Mouse (Mus musculus) embryonic facial prominence, embryonic 13.5 days (tissue): ENCODE data around the gene Gm44503. TPM values are rescaled to one million over a fixed set of nuclear protein-coding genes. Genes with fewer than 3 reads are reported as not detected.

ENCODE experiments used
- ATAC-seq: fragments of 200-750 bp; cut with Nextera tagmentation; 2 replicates; pipeline ENCODE4 v1.8.0; 2017; ENCODE audit warnings: low read depth; ENCODE audit not compliant: insufficient number of reproducible peaks, insufficient read depth, low FRiP score, low TSS enrichment
- H3K27ac ChIP-seq: fragments of 300-500 bp; sonication (generic); 2 replicates; pipeline ENCODE4 v1.5.1; 2015; ENCODE audit warnings: moderate library complexity, mild to moderate bottlenecking, inconsistent platforms
- H3K27me3 ChIP-seq: fragments of 300-500 bp; sonication (generic); 2 replicates; pipeline ENCODE4 v1.6.1; 2015; ENCODE audit warnings: mild to moderate bottlenecking, inconsistent platforms
- H3K36me3 ChIP-seq: fragments of 300-500 bp; sonication (generic); 2 replicates; pipeline ENCODE4 v1.6.1; 2015; ENCODE audit warnings: mild to moderate bottlenecking, inconsistent platforms
- H3K4me1 ChIP-seq: fragments of 300-500 bp; sonication (generic); 2 replicates; pipeline ENCODE4 v1.6.1; 2015; ENCODE audit warnings: inconsistent platforms
- H3K4me2 ChIP-seq: fragments of 300-500 bp; sonication (generic); 2 replicates; pipeline ENCODE4 v1.6.1; 2015; ENCODE audit warnings: moderate library complexity, mild to moderate bottlenecking, inconsistent platforms
- H3K4me3 ChIP-seq: fragments of 300-500 bp; sonication (generic); 2 replicates; pipeline ENCODE4 v1.5.1; 2015; ENCODE audit warnings: mild to moderate bottlenecking, inconsistent platforms
- H3K9ac ChIP-seq: fragments of 300-500 bp; sonication (generic); 2 replicates; pipeline ENCODE4 v1.6.1; 2015; ENCODE audit warnings: mild to moderate bottlenecking, inconsistent platforms
- H3K9me3 ChIP-seq: fragments of 300-500 bp; sonication (generic); 2 replicates; pipeline ENCODE4 v1.6.1; 2016; ENCODE audit warnings: inconsistent platforms
- WGBS: fragments of 180-500 bp; shearing (Covaris S2); methylation state at CpG from one replicate; pipeline ENCODE4 v1.1.7; 2015; ENCODE audit warnings: mixed read lengths; 5-methylcytosine and 5-hydroxymethylcytosine counted together
- polyA plus RNA-seq: library from polyadenylated mRNA; unstranded; fragments of >200 nt; fragmentation: Nextera tagmentation; extraction: Ambion mirVana; gene quantifications from 2 replicates; pipeline ENCODE4 v1.2.1, GENCODE M21; 2015

The Gm44503 gene
- polyA plus RNA-seq, 1 experiment from 2014 or later: not detected

GRCm38 (mm10) chr9:72975242-72975641 is 16.6 kb downstream of the Gm44503 start:
- H3K4me2 ChIP-seq: no peak overlapping the region
- no peaks in the 10 kb centered on the region for H3K27me3 ChIP-seq
- H3K27ac ChIP-seq: no peak overlapping the region
- 92% methylated on average over 1 of the region's 1 CpGs for WGBS
- no peak for ATAC-seq
- H3K4me1 ChIP-seq: no peaks in the 10 kb centered on the region
- H3K36me3 ChIP-seq: no peaks in the 10 kb centered on the region
- H3K9ac ChIP-seq: no peak overlapping the region
- H3K9me3 ChIP-seq: no peaks in the 10 kb centered on the region
- H3K4me3 ChIP-seq: no peak overlapping the region

GRCm38 (mm10) chr9:72983066-72983465 is 24.4 kb downstream of the Gm44503 start:
- Histone ChIP-seq H3K4me3 (no peak overlapping the region), H3K27me3 (0 out of 2 replicates have a peak, but pooled peaks cover 4% of the 10 kb centered on the region), H3K27ac (no peak overlapping the region), H3K4me2 (no peak overlapping the region), H3K9me3 (no peaks in the 10 kb centered on the region), H3K36me3 (no peaks in the 10 kb centered on the region), H3K4me1 (peaks cover 14% of the 10 kb centered on the region), H3K9ac (no peak overlapping the region)
- 63% methylated on average over 2 of the region's 2 CpGs for WGBS
- ATAC-seq: no peak

- Histone ChIP-seq H3K4me3 (peak within 1 kb of the TSS; percentile 89), H3K9ac (peak within 1 kb of the TSS; percentile 82), H3K9me3 (no peaks in the 10 kb centered on the region), H3K27ac (peak within 1 kb of the TSS; percentile 71), H3K36me3 (no peaks in the 10 kb centered on the region), H3K4me2 (peak within 1 kb of the TSS; percentile 89), H3K4me1 (peaks cover 14% of the 10 kb centered on the region), H3K27me3 (0 out of 2 replicates have a peak, but pooled peaks cover 4% of the 10 kb centered on the region)
- peak; percentile 99 for ATAC-seq
- under 1% methylated on average over 88 of the region's 88 CpGs for WGBS
Observed at GRCm38 (mm10) chr9:72985250-72986220, 26.9 kb downstream of the Gm44503 start, which contains the start of the genes Ccpg1os and Ccpg1. Ccpg1os (minus strand) TSS chr9:72985382. Ccpg1 (plus strand) TSS chr9:72985429.

- Histone ChIP-seq H3K27ac (no peak overlapping the region), H3K4me1 (peaks cover 14% of the 10 kb centered on the region), H3K4me3 (no peak overlapping the region), H3K27me3 (0 out of 2 replicates have a peak, but pooled peaks cover 4% of the 10 kb centered on the region), H3K9me3 (no peaks in the 10 kb centered on the region), H3K4me2 (no peak overlapping the region), H3K36me3 (no peaks in the 10 kb centered on the region), H3K9ac (no peak overlapping the region)
- 62% methylated on average over 3 of the region's 3 CpGs for WGBS
- ATAC-seq: no peak
Observed at GRCm38 (mm10) chr9:72987703-72988102, 29.1 kb downstream of the Gm44503 start.

GRCm38 (mm10) chr9:72988706-72989105 is 30.1 kb downstream of the Gm44503 start:
- no peaks in the 10 kb centered on the region for H3K9me3 ChIP-seq
- ATAC-seq: no peak
- WGBS: 81% methylated on average over 5 of the region's 5 CpGs

GRCm38 (mm10) chr9:72991420-72991819 is 32.8 kb downstream of the Gm44503 start:
- Histone ChIP-seq H3K9me3 (no peaks in the 10 kb centered on the region), H3K4me1 (0 out of 2 replicates have a peak, but pooled peaks cover 2% of the 10 kb centered on the region), H3K4me2 (no peak overlapping the region), H3K27ac (no peak overlapping the region), H3K9ac (no peak overlapping the region), H3K4me3 (no peak overlapping the region), H3K36me3 (no peaks in the 10 kb centered on the region), H3K27me3 (0 out of 2 replicates have a peak, but pooled peaks cover 2% of the 10 kb centered on the region)
- WGBS: 97% methylated on average over 2 of the region's 2 CpGs
- no peak for ATAC-seq

More at GRCm38 (mm10) chr9:72988706-72989105, 30.1 kb downstream of the Gm44503 start:
- H3K27ac ChIP-seq: no peak overlapping the region
- no peak overlapping the region for H3K9ac ChIP-seq
- peaks cover 14% of the 10 kb centered on the region for H3K4me1 ChIP-seq
- no peak overlapping the region for H3K4me2 ChIP-seq
- no peak overlapping the region for H3K4me3 ChIP-seq
- no peaks in the 10 kb centered on the region for H3K36me3 ChIP-seq
- H3K27me3 ChIP-seq: 0 out of 2 replicates have a peak, but pooled peaks cover 4% of the 10 kb centered on the region

GRCm38 (mm10) chr9:72992576-72992975 is 33.9 kb downstream of the Gm44503 start:
- no peaks in the 10 kb centered on the region for H3K27me3 ChIP-seq
- no peak overlapping the region for H3K4me2 ChIP-seq
- H3K36me3 ChIP-seq: no peaks in the 10 kb centered on the region
- no peaks in the 10 kb centered on the region for H3K9me3 ChIP-seq
- H3K9ac ChIP-seq: no peak overlapping the region
- WGBS: 78% methylated on average over 5 of the region's 5 CpGs
- ATAC-seq: no peak
- H3K4me1 ChIP-seq: no peaks in the 10 kb centered on the region
- no peak overlapping the region for H3K4me3 ChIP-seq
- no peak overlapping the region for H3K27ac ChIP-seq

- H3K27ac ChIP-seq: no peak overlapping the region
- no peaks in the 10 kb centered on the region for H3K4me1 ChIP-seq
- H3K27me3 ChIP-seq: no peaks in the 10 kb centered on the region
- H3K36me3 ChIP-seq: no peaks in the 10 kb centered on the region
- no peak for ATAC-seq
- H3K9ac ChIP-seq: no peak overlapping the region
- H3K4me3 ChIP-seq: no peak overlapping the region
- H3K9me3 ChIP-seq: no peaks in the 10 kb centered on the region
- H3K4me2 ChIP-seq: no peak overlapping the region
Observed at GRCm38 (mm10) chr9:72996167-72996566, 37.5 kb downstream of the Gm44503 start.

- H3K4me3 ChIP-seq: no peak overlapping the region
- no peak overlapping the region for H3K4me2 ChIP-seq
- H3K27me3 ChIP-seq: no peaks in the 10 kb centered on the region
- no peak overlapping the region for H3K9ac ChIP-seq
- no peaks in the 10 kb centered on the region for H3K9me3 ChIP-seq
- no peaks in the 10 kb centered on the region for H3K4me1 ChIP-seq
- no peak overlapping the region for H3K27ac ChIP-seq
- ATAC-seq: no peak
- H3K36me3 ChIP-seq: no peaks in the 10 kb centered on the region
- 59% methylated on average over 7 of the region's 7 CpGs for WGBS
Observed at GRCm38 (mm10) chr9:72996806-72997205, 38.2 kb downstream of the Gm44503 start.

GRCm38 (mm10) chr9:73000487-73000886 is 41.8 kb downstream of the Gm44503 start:
- H3K9me3 ChIP-seq: no peaks in the 10 kb centered on the region
- H3K4me2 ChIP-seq: no peak overlapping the region
- H3K27ac ChIP-seq: no peak overlapping the region
- no peak overlapping the region for H3K9ac ChIP-seq
- no peak overlapping the region for H3K4me3 ChIP-seq
- H3K4me1 ChIP-seq: no peaks in the 10 kb centered on the region
- ATAC-seq: no peak
- 68% methylated on average over 2 of the region's 2 CpGs for WGBS
- 0 out of 2 replicates have a peak, but pooled peaks cover 8% of the 10 kb centered on the region for H3K36me3 ChIP-seq
- no peaks in the 10 kb centered on the region for H3K27me3 ChIP-seq

GRCm38 (mm10) chr9:73001314-73002011 is 42.8 kb downstream of the Gm44503 start:
- Histone ChIP-seq H3K27me3 (no peaks in the 10 kb centered on the region), H3K4me3 (no peak overlapping the region), H3K27ac (no peak overlapping the region), H3K9ac (no peak overlapping the region), H3K9me3 (no peaks in the 10 kb centered on the region), H3K4me1 (no peaks in the 10 kb centered on the region), H3K36me3 (peaks cover 17% of the 10 kb centered on the region), H3K4me2 (no peak overlapping the region)
- WGBS: 84% methylated on average over 13 of the region's 13 CpGs
- no peak for ATAC-seq
